Mouse (Mus musculus): ENCODE results near the gene Zkscan1. TPM values are rescaled to one million over a fixed set of nuclear protein-coding genes. Genes with fewer than 3 reads are reported as not detected.
A peak's percentile ranks its signal among the peaks of the same experiment; 100 is the strongest.
"Not testable (repeated sequence)": the region's sequence is repeated elsewhere in the genome, so short reads cannot be mapped to it uniquely, and the experiment has no call there.

Gene Zkscan1
- polyA plus RNA-seq (2015; fragmentation: Nextera tagmentation; extraction: Ambion mirVana) = 3.7 and 3.8 TPM in 2 replicates

- Histone ChIP-seq H3K9ac (peak within 1 kb of the TSS; percentile 98), H3K27ac (replicated peaks) (peak within 1 kb of the TSS; percentile 87), H3K4me3 (replicated peaks) (peak within 1 kb of the TSS; percentile 99), H3K36me3 (replicated peaks) (peaks cover 13% of the 10 kb centered on the region; the same call in 1 of the 2 replicates), H3K27me3 (no peaks in the 10 kb centered on the region), H3K4me1 (replicated peaks) (peaks cover 54% of the 10 kb centered on the region), H3K9me3 (replicated peaks) (no peaks in the 10 kb centered on the region), H3K4me2 (peak within 1 kb of the TSS; percentile 67)
- WGBS (ENCODE audit: insufficient replicate concordance) = under 1% methylated on average over 27 of the region's 27 CpGs
- ATAC-seq (ENCODE audit: insufficient read depth) = peak; percentile 83
Observed at GRCm38 (mm10) chr5:138084996-138085395, at the start of gene Zkscan1. Gene Zkscan1 (plus strand): TSS chr5:138085084.

- not testable (repeated sequence) for H3K4me3 ChIP-seq (replicated peaks); H3K9ac ChIP-seq; H3K27me3 ChIP-seq; H3K36me3 ChIP-seq (replicated peaks); H3K27ac ChIP-seq (replicated peaks); H3K4me2 ChIP-seq; H3K4me1 ChIP-seq (replicated peaks); H3K9me3 ChIP-seq (replicated peaks); ATAC-seq (ENCODE audit: insufficient read depth)
- WGBS (ENCODE audit: insufficient replicate concordance) = no CpG with 5 or more reads among the region's 5 CpGs
Observed at GRCm38 (mm10) chr5:138052894-138053293, 32.0 kb upstream of the Zkscan1 start, which contains the start of gene Smok3c. Gene Smok3c (plus strand): TSS chr5:138053194.

- Histone ChIP-seq H3K4me3 (replicated peaks) (no peak overlapping the region), H3K9me3 (replicated peaks) (no peaks in the 10 kb centered on the region), H3K9ac (no peak overlapping the region), H3K36me3 (replicated peaks) (no peaks in the 10 kb centered on the region), H3K27me3 (no peaks in the 10 kb centered on the region), H3K4me1 (replicated peaks) (no peaks in the 10 kb centered on the region), H3K4me2 (no peak overlapping the region), H3K27ac (replicated peaks) (no peak overlapping the region)
- no peak for ATAC-seq (ENCODE audit: insufficient read depth)
- WGBS (ENCODE audit: insufficient replicate concordance) = 70% methylated on average over 4 of the region's 4 CpGs
Observed at GRCm38 (mm10) chr5:138073803-138074202, 11.1 kb upstream of the Zkscan1 start.

- no peaks in the 10 kb centered on the region for H3K9me3 ChIP-seq (replicated peaks)
- no peaks in the 10 kb centered on the region for H3K27me3 ChIP-seq
- no peak overlapping the region for H3K4me3 ChIP-seq (replicated peaks)
- no peak overlapping the region for H3K9ac ChIP-seq
- H3K36me3 ChIP-seq (replicated peaks) = no peaks in the 10 kb centered on the region
- no peak overlapping the region for H3K4me2 ChIP-seq
- no peak for ATAC-seq (ENCODE audit: insufficient read depth)
- H3K27ac ChIP-seq (replicated peaks) = no peak overlapping the region
- no peaks in the 10 kb centered on the region for H3K4me1 ChIP-seq (replicated peaks)
- WGBS (ENCODE audit: insufficient replicate concordance) = 50% methylated on average over 3 of the region's 3 CpGs
Observed at GRCm38 (mm10) chr5:138075684-138076083, 9.2 kb upstream of the Zkscan1 start.

GRCm38 (mm10) chr5:138076148-138076547, 8.7 kb upstream of the Zkscan1 start:
- Histone ChIP-seq H3K9ac (no peak overlapping the region), H3K27ac (replicated peaks) (no peak overlapping the region), H3K4me1 (replicated peaks) (no peaks in the 10 kb centered on the region), H3K27me3 (no peaks in the 10 kb centered on the region), H3K4me3 (replicated peaks) (no peak overlapping the region), H3K9me3 (replicated peaks) (no peaks in the 10 kb centered on the region), H3K36me3 (replicated peaks) (no peaks in the 10 kb centered on the region), H3K4me2 (no peak overlapping the region)
- no peak for ATAC-seq (ENCODE audit: insufficient read depth)
- WGBS (ENCODE audit: insufficient replicate concordance) = 35% methylated on average over 2 of the region's 2 CpGs

- ATAC-seq (ENCODE audit: insufficient read depth) = no peak
- WGBS (ENCODE audit: insufficient replicate concordance) = 72% methylated on average over 5 of the region's 5 CpGs
Observed at GRCm38 (mm10) chr5:138080456-138080855, 4.4 kb upstream of the Zkscan1 start.

GRCm38 (mm10) chr5:138081446-138081845, 3.4 kb upstream of the Zkscan1 start:
- Histone ChIP-seq H3K9ac (no peak overlapping the region), H3K36me3 (replicated peaks) (no peaks in the 10 kb centered on the region), H3K4me3 (replicated peaks) (no peak overlapping the region), H3K27ac (replicated peaks) (no peak overlapping the region), H3K4me1 (replicated peaks) (peaks cover 20% of the 10 kb centered on the region), H3K4me2 (no peak overlapping the region), H3K27me3 (no peaks in the 10 kb centered on the region), H3K9me3 (replicated peaks) (no peaks in the 10 kb centered on the region)
- 75% methylated on average over 9 of the region's 9 CpGs for WGBS (ENCODE audit: insufficient replicate concordance)
- no peak for ATAC-seq (ENCODE audit: insufficient read depth)

More at GRCm38 (mm10) chr5:138080456-138080855, 4.4 kb upstream of the Zkscan1 start:
- no peaks in the 10 kb centered on the region for H3K27me3 ChIP-seq
- H3K9ac ChIP-seq = no peak overlapping the region
- no peak overlapping the region for H3K27ac ChIP-seq (replicated peaks)
- peaks cover 13% of the 10 kb centered on the region for H3K4me1 ChIP-seq (replicated peaks)
- no peak overlapping the region for H3K4me2 ChIP-seq
- H3K36me3 ChIP-seq (replicated peaks) = no peaks in the 10 kb centered on the region
- H3K9me3 ChIP-seq (replicated peaks) = no peaks in the 10 kb centered on the region
- H3K4me3 ChIP-seq (replicated peaks) = no peak overlapping the region

GRCm38 (mm10) chr5:138083318-138083900, 1.5 kb upstream of the Zkscan1 start:
- Histone ChIP-seq H3K36me3 (replicated peaks) (peaks cover 13% of the 10 kb centered on the region; the same call in 1 of the 2 replicates), H3K4me3 (replicated peaks) (no peak overlapping the region), H3K9me3 (replicated peaks) (no peaks in the 10 kb centered on the region), H3K27ac (replicated peaks) (peak overlapping the region; percentile 87), H3K4me2 (no peak overlapping the region), H3K4me1 (replicated peaks) (peaks cover 40% of the 10 kb centered on the region), H3K27me3 (no peaks in the 10 kb centered on the region), H3K9ac (no peak overlapping the region)
- ATAC-seq (ENCODE audit: insufficient read depth) = no peak
- 57% methylated on average over 2 of the region's 2 CpGs for WGBS (ENCODE audit: insufficient replicate concordance)

- Histone ChIP-seq H3K4me1 (replicated peaks) (peaks cover 45% of the 10 kb centered on the region), H3K36me3 (replicated peaks) (peaks cover 13% of the 10 kb centered on the region; the same call in 1 of the 2 replicates), H3K4me3 (replicated peaks) (no peak overlapping the region), H3K9ac (no peak overlapping the region), H3K9me3 (replicated peaks) (no peaks in the 10 kb centered on the region), H3K27me3 (no peaks in the 10 kb centered on the region), H3K4me2 (no peak overlapping the region; the same call in 1 of the 2 replicates), H3K27ac (replicated peaks) (peak overlapping the region; percentile 87)
- WGBS (ENCODE audit: insufficient replicate concordance) = 77% methylated on average over 2 of the region's 2 CpGs
- no peak for ATAC-seq (ENCODE audit: insufficient read depth)
Observed at GRCm38 (mm10) chr5:138083936-138084335, 948 bp upstream of the Zkscan1 start.

GRCm38 (mm10) chr5:138084507-138084906, 377 bp upstream of the Zkscan1 start:
- Histone ChIP-seq H3K9me3 (replicated peaks) (no peaks in the 10 kb centered on the region), H3K9ac (peak overlapping the region; percentile 98), H3K27ac (replicated peaks) (peak overlapping the region; percentile 87), H3K36me3 (replicated peaks) (peaks cover 13% of the 10 kb centered on the region; the same call in 1 of the 2 replicates), H3K4me2 (peak overlapping the region; percentile 67), H3K27me3 (no peaks in the 10 kb centered on the region), H3K4me1 (replicated peaks) (peaks cover 50% of the 10 kb centered on the region), H3K4me3 (replicated peaks) (peak overlapping the region; percentile 99)
- 13% methylated on average over 2 of the region's 2 CpGs for WGBS (ENCODE audit: insufficient replicate concordance)
- peak; percentile 62 for ATAC-seq (ENCODE audit: insufficient read depth)

GRCm38 (mm10) chr5:138085421-138085911, 582 bp downstream of the Zkscan1 start:
- Histone ChIP-seq H3K27ac (replicated peaks) (peak overlapping the region; percentile 87), H3K36me3 (replicated peaks) (peaks cover 13% of the 10 kb centered on the region; the same call in 1 of the 2 replicates), H3K9ac (peak overlapping the region; percentile 98), H3K9me3 (replicated peaks) (no peaks in the 10 kb centered on the region), H3K4me3 (replicated peaks) (peak overlapping the region; percentile 99), H3K4me2 (peak overlapping the region; percentile 67), H3K27me3 (no peaks in the 10 kb centered on the region), H3K4me1 (replicated peaks) (peaks cover 58% of the 10 kb centered on the region)
- under 1% methylated on average over 18 of the region's 18 CpGs for WGBS (ENCODE audit: insufficient replicate concordance)
- peak; percentile 24 for ATAC-seq (ENCODE audit: insufficient read depth)

Data from liver, embryonic 15.5 days (tissue).